Mouse (Mus musculus) inflammation-experienced regulatory T-cells, adult 6 months (primary cell): ENCODE results near the gene Psg18. TPM values are rescaled to one million over a fixed set of nuclear protein-coding genes. Genes with fewer than 3 reads are reported as not detected.
"Not testable (repeated sequence)": the region's sequence is repeated elsewhere in the genome, so short reads cannot be mapped to it uniquely, and the experiment has no call there.

Source experiments
- ATAC-seq: one replicate; pipeline ENCODE4 v1.8.0; 2017
- polyA plus RNA-seq, 3 experiments: library from polyadenylated mRNA; unstranded; fragments of 100-300 nt; shearing (Covaris generic); gene quantifications; one replicate each; pipeline ENCODE4 v1.2.1; 2017

Psg18 gene
- polyA plus RNA-seq: not detected

- ATAC-seq: not testable (repeated sequence)
These were observed at the start of gene Psg18 for GRCm38 (mm10) chr7:18354909-18355308. Gene Psg18, minus strand, starts transcription at chr7:18355009.

DNA sequence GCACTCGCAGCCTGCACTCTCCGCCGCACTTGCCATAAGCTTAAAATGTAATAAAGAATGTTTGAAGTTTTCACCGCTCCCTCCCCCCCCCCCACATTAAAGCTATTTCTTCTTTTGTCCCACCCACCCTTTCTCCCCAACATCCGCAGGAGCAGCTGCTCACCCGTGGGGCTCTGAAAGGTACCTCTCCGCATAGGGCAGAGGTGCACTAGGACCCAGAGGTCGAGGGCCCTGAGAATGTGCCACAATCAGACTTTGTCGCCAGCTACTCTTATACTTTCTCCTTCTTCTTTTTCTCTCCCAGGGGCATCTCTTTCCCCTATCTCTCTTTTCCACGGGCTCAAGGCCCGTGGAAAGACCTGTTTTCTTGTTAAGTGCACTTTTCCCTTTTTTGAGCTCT is 48.6 kb upstream of the Psg18 start:
- no peak for ATAC-seq

DNA sequence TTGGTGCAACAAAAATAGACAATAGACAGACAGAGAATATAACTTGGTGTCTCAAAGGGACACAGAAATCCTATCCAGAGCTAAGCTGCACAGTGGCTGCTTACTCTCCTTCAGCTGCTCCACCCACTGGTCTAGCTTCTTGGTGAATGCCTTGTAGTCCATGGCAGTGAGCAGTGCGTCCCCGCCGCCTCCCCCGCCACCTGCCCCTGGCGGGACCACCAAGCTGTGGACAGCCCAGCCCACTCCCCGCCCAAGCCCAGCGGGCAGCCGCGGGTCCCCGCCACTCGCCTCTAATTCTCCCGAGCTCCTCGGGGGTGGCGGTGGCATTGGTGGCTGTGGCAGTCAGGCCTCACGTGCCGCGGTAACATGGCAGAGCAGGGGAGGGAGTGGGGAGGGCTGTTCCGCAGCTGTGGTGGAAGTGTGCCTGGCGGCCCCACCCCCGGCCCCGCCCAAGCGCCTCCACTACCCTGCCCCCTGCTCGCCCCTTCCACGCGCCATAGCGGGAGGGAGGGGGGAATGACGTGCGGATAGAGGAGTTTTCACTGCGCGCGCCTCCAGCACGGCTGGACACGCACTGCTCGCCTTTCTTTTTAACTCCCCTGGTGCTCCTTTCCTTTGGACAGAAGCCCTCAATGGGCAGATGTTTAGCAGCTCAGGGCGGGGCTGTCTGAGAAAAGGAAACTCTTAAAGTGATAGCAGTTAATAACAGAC is 47.9 kb upstream of the Psg18 start:
- ATAC-seq: no peak

DNA sequence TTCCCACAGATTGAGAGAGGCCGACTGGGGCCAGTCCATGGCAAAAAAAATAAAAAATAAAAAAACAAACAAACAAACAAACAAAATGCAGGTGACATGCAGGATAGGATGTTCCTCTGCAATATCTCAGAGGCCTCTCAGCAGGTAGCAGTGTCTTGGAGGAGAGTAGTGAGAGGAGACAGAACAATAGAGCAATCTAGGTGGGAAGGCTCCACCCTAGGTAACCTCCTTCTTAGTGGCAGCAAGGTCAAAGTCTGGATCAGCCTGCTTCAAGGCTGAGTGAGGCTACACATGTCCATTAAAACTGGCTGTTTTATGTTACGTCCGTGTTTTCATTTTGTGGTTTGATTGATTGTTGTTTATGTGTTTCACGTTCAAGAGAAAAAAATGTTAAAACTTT is 36.7 kb upstream of the Psg18 start:
- ATAC-seq: not testable (repeated sequence)

DNA sequence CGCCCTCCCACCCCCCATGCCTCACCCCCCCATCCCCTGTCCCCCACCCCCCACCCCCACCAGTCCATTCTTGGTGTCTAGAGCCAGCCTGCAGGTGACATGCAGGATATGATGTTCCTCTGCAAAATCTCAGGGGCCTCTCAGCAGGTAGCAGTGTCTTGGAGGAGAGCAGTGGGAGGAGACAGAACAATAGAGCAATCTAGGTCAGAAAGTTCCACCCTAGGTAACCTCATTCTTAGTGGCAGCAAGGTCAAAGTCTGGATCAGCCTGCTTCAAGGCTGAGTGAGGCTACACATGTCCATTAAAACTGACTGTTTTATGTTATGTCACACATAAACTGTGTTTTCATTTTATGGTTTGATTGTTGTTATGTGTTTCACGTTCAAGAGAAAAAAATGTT is 23.5 kb upstream of the Psg18 start:
- no peak for ATAC-seq

DNA sequence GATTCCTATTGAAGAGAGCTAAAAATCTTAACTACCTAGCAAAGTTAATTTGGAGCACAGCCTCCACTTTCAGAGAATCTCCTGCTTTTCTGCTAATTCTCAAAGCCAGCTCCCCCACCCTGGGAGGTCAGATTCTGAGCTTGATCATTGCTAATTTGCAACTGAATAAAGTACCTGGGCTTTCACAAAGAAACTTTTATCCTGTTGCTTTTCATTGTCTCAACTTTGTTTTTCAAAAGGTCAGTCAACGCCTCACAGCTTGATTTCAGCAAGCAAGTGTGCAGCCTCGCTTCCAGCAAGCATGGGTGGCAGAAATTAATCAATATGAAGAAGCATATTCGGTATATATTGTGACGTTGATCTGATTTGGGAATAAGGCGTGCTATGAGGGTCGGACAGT is 19.4 kb downstream of the Psg18 start:
- not testable (repeated sequence) for ATAC-seq

Other genes with a start within 250 kb of the Psg18 start
- gene Igfl3, start 178.5 kb downstream of the Psg18 start, polyA plus RNA-seq: not detected
- gene Mill1, start 109.7 kb downstream of the Psg18 start, polyA plus RNA-seq: not detected
- gene Psg28, start 77.0 kb upstream of the Psg18 start, polyA plus RNA-seq: not detected
- not detected for gene Psg26, start 129.2 kb upstream of the Psg18 start, polyA plus RNA-seq
- not detected for gene Psg25, start 177.3 kb upstream of the Psg18 start, polyA plus RNA-seq
- not detected for gene Psg27, start 212.3 kb upstream of the Psg18 start, polyA plus RNA-seq